Mouse (Mus musculus) mouse embryonic stem cell (cell line): ENCODE data around the gene Gm9833.

Experiments used
- in situ Hi-C, 2 experiments: fragments of 300-500 bp; cut with MboI; formaldehyde crosslinking; loops; 1 replicate in 1 of 2; 3 replicates in 1 of 2; pipeline ENCODE4 v1.14.3; 2019 to 2020; ENCODE audit warnings: low sequenced_read_pairs in 2 of 2, low pct_unique_long_range_greater_than_20kb in 1 of 2, mixed read lengths in 1 of 2; ENCODE audit not compliant: unreplicated experiment in 1 of 2

The Gm9833 gene

DNA sequence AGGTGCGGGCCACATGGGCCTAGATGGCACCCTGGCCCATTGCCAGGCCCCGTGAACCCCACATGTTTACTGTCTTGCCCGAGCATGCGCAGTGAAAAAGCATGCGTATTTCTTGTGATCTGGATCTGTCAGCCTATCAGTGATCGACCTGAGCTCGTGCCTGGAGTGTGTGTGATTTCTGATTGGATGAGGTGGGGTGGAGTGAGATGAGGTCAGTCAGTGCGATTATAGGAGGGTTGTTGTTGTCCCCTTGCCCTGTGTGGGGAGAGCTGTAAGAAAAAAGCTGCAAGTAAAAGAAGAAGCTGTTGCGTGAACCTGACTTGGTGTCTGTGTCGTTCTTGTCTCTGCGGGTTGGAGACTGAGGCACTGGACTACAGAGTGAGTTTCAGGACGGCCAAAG is 28.6 kb downstream of the Gm9833 start:
- in situ Hi-C loops, result no loop called here

DNA sequence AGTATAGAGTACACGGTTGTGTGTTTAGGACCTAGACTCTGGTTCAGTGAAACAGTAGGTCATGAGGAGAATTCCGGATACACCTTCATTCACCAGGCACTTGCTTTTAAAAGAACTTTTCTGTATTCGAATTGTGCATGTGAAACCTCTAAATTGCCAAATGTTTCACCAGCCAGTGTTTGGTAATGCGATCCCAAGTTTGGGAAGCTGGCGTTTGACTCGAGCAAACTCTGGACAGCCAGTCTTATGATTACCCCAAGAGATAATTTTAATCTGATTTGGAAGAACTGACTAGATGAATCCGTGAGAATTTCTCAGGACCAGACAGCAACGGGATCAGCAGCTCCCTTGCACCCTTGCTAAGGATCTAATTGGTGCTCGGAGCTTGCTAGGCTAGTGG is 33.3 kb downstream of the Gm9833 start:
- in situ Hi-C loops, result no loop called here

DNA sequence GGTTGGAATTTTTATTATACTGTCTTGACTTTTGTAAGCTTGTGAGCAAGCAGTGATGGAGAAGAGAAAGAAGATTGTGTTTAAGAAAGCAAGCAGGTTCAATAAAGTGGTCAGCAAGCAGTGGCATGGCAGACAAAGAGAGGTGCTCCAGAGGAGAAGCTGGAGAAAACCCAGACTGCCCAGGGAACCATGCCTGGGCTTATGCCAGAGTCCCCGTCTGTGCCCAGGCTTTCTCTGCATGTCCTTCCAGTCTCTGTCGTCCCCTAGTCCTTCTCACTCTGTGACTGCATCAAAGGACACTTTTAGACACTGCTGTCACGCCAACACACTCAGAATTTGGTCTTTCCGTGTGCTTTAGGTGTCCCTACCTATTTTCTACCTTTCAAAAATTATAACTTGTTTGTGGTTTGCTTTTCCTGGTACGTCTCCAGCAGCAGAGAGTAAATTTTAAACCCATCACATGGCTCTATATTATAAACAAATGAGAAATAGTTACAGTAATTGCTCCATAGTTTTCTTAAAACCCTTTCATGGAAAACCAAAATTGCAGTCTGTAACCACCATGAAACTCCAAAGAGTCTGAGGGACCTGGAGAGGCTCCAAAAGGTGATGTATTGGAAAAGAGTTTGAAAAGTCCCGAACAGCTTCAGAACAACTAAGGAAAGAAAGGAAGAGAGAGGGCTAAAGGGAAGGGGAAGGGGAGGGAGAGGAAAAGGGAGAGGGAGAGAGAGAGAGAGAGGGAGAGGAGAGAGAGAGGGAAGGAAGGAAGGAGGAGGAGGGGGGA is 34.2 kb downstream of the Gm9833 start:
- in situ Hi-C loops, result no loop called here

DNA sequence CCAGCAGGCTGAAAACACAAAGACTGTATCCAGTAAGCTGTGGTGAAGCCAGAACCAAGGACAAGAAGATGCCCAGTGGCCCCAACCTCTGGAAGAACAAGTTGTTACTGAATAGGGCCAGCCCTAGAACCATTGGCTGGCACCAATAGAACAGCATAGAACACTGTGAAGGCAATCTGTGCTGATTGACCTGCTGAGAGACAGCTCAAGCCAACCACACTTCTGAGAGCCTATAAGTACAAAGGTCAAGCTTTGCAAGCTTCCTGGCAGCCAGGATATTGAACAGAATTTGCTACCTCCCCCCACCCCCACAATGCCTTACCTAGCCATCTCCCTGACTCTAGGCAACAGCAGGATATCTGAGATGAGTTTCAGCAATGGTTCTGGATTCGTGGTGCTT is 35.7 kb downstream of the Gm9833 start:
- in situ Hi-C loops, result no loop called here

DNA sequence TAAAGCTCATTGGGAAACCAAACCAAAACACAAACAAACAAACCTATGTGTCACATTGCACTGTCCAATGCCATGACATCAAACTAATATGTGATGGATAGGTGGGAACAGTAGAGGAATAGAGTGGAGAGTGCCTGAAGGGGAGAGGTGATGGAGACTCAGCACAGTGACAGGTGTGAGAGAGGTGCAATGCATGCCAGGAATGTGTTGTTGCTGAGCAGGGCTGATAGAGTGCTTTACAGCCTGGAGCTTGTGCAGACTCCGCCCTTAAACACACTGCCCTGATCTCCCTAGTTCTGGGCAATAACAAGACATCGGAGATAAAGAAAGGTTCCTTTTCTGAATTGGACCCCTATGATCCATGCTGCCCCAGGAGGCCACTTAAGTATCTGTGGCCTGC is 36.2 kb downstream of the Gm9833 start:
- in situ Hi-C loops, result no loop called here

DNA sequence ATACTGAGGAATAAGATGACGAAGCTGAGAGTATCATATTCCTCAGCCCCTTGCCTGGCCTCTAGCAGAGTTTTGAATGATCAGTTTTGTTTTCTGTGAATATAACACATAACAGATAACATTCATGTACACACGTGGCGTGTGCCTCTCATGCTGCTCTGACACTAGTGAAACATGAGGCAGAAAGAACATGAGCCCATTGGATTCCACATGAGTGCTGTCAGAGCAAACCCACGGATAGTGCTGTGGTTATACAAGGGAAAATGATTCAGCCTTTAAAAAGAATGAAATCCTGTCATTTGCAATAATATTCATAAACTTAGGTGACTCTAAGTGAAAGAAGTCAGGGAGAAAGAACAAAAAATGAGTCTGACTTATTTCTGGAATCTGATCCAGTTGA is 37.4 kb downstream of the Gm9833 start:
- in situ Hi-C loops, result no loop called here

DNA sequence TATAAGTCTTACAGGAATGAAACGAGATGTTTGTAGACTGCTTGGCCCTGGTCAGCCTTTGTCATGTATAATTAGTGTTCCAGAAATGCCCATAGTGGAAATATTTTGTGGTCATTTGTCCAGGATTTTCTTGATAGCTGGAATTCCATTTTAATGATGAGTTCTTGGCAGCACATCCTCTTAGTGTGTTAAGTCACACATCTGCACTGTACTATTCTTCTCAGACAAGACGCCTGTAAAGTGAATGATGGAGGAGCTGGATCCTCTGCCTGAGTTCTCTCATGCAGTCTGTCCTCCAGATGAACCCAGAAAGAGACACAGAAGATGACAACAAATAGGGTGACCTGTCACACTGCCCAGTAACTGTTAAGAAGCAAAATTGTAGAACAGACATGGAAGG is 38.1 kb downstream of the Gm9833 start:
- in situ Hi-C loops, result no loop called here

DNA sequence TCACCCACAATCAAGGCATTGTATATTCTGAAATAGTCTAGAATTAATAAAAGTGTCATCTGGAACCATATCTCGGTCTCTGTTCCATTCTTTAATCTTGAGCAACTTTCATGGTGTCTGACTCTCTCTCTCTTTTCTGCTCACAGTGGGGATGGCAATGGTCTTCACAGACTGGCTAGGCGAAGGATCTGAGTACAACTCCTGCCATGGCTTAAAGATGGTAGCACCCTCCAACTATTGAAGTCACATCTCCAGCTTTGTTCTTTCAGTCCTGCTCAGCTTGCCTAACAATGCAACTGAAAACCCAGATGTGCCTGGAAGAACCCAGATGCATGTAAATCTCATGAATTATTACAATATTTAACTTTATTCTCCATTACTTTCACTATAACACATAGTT is 38.6 kb downstream of the Gm9833 start:
- in situ Hi-C loops, result no loop called here

DNA sequence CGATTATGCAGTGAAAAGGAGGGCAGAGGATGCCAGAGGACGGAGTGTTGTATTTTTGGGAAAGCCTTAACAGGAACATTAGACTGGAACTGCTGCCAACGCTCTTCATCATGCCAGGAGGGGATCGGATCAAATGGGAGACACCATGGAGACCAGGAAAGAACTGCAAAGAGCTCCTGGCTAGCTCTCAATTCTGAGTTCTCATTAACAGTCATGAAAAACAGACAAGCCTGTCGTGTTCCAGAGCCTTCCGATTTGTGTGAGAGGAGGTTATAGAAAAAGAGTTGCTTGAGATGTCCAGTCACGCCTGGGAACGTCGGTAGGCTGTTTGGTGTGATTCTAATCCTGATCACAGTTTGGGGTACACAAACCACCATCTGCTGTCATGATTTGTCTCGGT is 39.0 kb downstream of the Gm9833 start:
- in situ Hi-C loops, result no loop called here

DNA sequence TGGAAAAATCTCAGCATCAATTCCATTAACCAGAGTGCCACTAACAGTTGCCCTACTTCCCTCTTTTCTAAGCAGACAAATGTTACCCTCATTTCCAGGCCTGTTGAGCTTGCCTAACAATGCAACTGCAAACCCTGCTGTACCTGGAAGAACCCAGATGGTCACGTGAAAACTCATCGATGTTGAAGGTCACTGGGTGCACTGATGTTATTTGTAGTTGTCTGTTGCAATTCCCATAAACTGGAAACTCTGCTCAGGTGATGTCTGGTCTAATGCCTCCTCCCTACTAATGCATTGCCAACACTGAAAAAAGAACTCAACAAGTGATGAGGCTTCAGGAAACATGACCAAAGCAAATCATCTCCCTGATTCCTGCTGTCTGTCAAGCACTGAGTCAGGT is 39.6 kb downstream of the Gm9833 start:
- in situ Hi-C loops, result no loop called here
